Mouse (Mus musculus): ENCODE data around the gene Txnrd3.

Gene Txnrd3

GRCm38 (mm10) chr6:89658342-89658741 lies 14.6 kb downstream of the Txnrd3 start:
- DNase-seq: no peak

- DNase-seq: no peak
Measured at GRCm38 (mm10) chr6:89658931-89659330, 15.1 kb downstream of the Txnrd3 start.

- DNase-seq: peak; percentile 30 to 40
Measured at GRCm38 (mm10) chr6:89659692-89660423, 16.1 kb downstream of the Txnrd3 start.

- DNase-seq: no peak
Measured at GRCm38 (mm10) chr6:89660490-89660889, 16.7 kb downstream of the Txnrd3 start.

GRCm38 (mm10) chr6:89662521-89662920 lies 18.7 kb downstream of the Txnrd3 start:
- no peak for DNase-seq

GRCm38 (mm10) chr6:89665155-89665554 lies 21.4 kb downstream of the Txnrd3 start:
- DNase-seq: no peak

- no peak for DNase-seq
Measured at GRCm38 (mm10) chr6:89665667-89666066, 21.9 kb downstream of the Txnrd3 start.

- DNase-seq: no peak
Measured at GRCm38 (mm10) chr6:89666976-89667375, 23.2 kb downstream of the Txnrd3 start.

- DNase-seq: no peak
Measured at GRCm38 (mm10) chr6:89669556-89669955, 25.8 kb downstream of the Txnrd3 start.

GRCm38 (mm10) chr6:89671431-89671830 lies 27.6 kb downstream of the Txnrd3 start:
- no peak for DNase-seq

GRCm38 (mm10) chr6:89672641-89673040 lies 28.9 kb downstream of the Txnrd3 start:
- DNase-seq: no peak

- no peak for DNase-seq
Measured at GRCm38 (mm10) chr6:89673135-89673780, 29.5 kb downstream of the Txnrd3 start.

- no peak for DNase-seq
Measured at GRCm38 (mm10) chr6:89678522-89678921, 34.7 kb downstream of the Txnrd3 start.

- DNase-seq: peak; percentile 74
Measured at GRCm38 (mm10) chr6:89679291-89679835, 35.6 kb downstream of the Txnrd3 start.

GRCm38 (mm10) chr6:89680155-89680554 lies 36.4 kb downstream of the Txnrd3 start:
- peak; percentile 80 to 81 for DNase-seq

- no peak for DNase-seq
Measured at GRCm38 (mm10) chr6:89684231-89684630, 40.4 kb downstream of the Txnrd3 start.

GRCm38 (mm10) chr6:89687100-89687499 lies 43.3 kb downstream of the Txnrd3 start:
- DNase-seq: no peak

- DNase-seq: no peak
Measured at GRCm38 (mm10) chr6:89706624-89707023, 62.8 kb downstream of the Txnrd3 start.

- no peak for DNase-seq
Measured at GRCm38 (mm10) chr6:89707240-89707639, 63.5 kb downstream of the Txnrd3 start, which contains the start of gene Vmn1r40. Vmn1r40 (plus strand) TSS chr6:89707540.

- DNase-seq: no peak
Measured at GRCm38 (mm10) chr6:89718051-89718450, 74.3 kb downstream of the Txnrd3 start.

Data from B cell, adult 2 months (primary cell).